Mouse (Mus musculus): ENCODE measurements at regions not wholly inside any gene's neighbourhood (a gene's known extent, or its start where the extent isn't known, plus 50 kb on each side); places are given as distances from the start of the nearest gene placed in this dataset.

DNA sequence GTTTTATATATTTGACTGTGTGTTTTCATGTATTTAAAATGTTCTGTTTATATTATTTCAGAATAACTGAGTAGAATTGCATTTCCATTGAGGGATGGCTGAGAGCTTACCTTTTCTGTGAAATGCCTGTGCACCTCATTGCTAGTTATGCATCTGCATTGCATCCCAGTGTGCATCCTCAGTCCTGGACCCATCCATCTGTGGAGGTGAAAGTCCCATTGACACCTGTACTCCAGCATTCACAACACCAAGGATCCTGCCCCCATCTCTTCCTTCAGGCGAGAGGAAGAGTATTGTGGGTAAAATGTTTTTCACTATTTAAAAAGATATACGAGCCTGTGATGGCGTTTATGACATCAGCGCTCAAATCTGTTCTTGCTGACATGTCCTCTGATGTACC, 134.6 kb upstream of the 4933402D24Rik start:
- TF ChIP-seq ZC3H11A (IDR thresholded peaks at IDR 0.05; ENCODE audit: borderline replicate concordance, low read depth, low read length) (no peak), CHD2 (IDR thresholded peaks at IDR 0.05; ENCODE audit: low read depth, low read length) (no peak)

All from ES-E14 (cell line).